7 mouse cellular contexts compared by ENCODE assay signal in the genomic region with DNA sequence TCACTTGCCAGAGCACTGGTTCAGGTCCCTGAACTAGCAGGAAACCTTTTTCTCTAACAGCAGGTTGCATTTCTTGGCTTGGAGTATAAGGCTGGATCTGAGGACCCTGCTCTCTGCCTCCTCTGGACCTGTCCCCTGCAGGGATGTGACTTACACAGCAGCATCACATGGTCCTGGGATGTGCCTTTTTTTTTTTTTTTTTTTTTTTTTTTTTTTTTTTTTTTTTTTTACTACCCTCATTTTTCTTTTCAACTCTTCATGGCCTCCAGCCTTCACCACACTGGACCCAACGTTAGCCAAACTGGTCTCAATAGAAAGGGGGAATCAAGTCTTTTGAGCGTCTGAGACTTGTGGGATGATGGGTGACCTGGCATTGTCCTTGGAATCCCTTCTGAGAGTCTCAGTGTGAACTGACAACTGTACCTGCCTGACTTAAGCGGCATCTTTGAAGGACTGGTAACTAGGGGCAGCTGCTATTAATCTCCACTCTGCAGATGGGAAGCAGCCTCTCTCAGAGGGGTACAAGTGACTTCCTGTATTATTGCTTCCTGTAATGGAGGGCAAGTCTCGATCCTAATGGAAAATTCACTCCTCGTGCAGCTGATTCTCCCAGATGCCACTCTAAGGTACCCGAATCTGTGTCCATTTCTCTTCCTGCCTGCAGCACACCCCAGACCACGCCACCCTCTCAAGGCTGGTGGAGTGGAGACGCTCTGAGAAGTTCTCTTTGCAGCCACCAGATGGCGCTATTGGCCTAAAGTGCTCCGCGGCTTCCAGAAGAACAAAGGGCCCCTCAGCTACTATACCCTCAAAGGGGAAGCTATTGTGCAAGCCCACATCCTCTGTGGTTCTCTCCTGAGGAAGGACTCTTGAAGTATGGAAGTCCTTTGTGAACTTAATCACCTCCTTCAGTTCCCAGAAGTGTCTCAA. TPM values are rescaled to one million over a fixed set of nuclear protein-coding genes. Genes with fewer than 3 reads are reported as not detected.
DNase-seq lines count a peak whose midpoint lies in the region; ATAC-seq and TF ChIP-seq lines count a peak whose summit lies in the region.

No protein-coding gene starts in this region.

- peak; percentile 94 for TF ChIP-seq CTCF in intestine, postnatal 0 days (IDR thresholded peaks at IDR 0.05; ENCODE audit: low read depth)

- no peak overlapping the region for H3K27ac ChIP-seq in intestine, postnatal 0 days (ENCODE audit: low read depth, low read length)
- 0 out of 2 replicates have a peak overlapping the region, but pooled peaks have one; percentile 50 for H3K27ac ChIP-seq in limb, embryonic 12.5 days
- H3K27ac ChIP-seq in midbrain, embryonic 14.5 days (replicated peaks; ENCODE audit: low read depth, low read length): peak overlapping the region; percentile 75

- H3K4me3 ChIP-seq in intestine, postnatal 0 days (ENCODE audit: low read depth, low read length): no peak overlapping the region
- H3K4me3 ChIP-seq in limb, embryonic 12.5 days (replicated peaks): no peak overlapping the region
- no peak overlapping the region for H3K4me3 ChIP-seq in midbrain, embryonic 14.5 days (replicated peaks; ENCODE audit: low read depth, low read length)

- H3K9ac ChIP-seq in intestine, postnatal 0 days (ENCODE audit: low read depth, low read length): no peak overlapping the region
- H3K9ac ChIP-seq in limb, embryonic 12.5 days (replicated peaks): peak overlapping the region; percentile 44
- H3K9ac ChIP-seq in midbrain, embryonic 14.5 days (replicated peaks; ENCODE audit: low read length): peak overlapping the region; percentile 28; the same call in 1 of the 2 replicates

- peak; percentile 83 for ATAC-seq in granulocyte monocyte progenitor cell, adult 5-6 weeks (replicated peaks; ENCODE audit: poor library complexity, severe bottlenecking)
- ATAC-seq in intestine, postnatal 0 days: no peak; the same call in 1 of the 2 replicates
- ATAC-seq in limb, embryonic 12.5 days (ENCODE audit: insufficient number of reproducible peaks, insufficient read depth, low FRiP score, low TSS enrichment, low read depth): peak; percentile 80
- ATAC-seq in midbrain, embryonic 14.5 days (ENCODE audit: low FRiP score, low TSS enrichment): peak; percentile 85

- no peaks in the 10 kb centered on the region for H3K9me3 ChIP-seq in intestine, postnatal 0 days (ENCODE audit: control insufficient read depth)
- no peaks in the 10 kb centered on the region for H3K9me3 ChIP-seq in limb, embryonic 12.5 days
- no peaks in the 10 kb centered on the region for H3K9me3 ChIP-seq in midbrain, embryonic 14.5 days (ENCODE audit: control insufficient read depth, low read length)

- no peaks in the 10 kb centered on the region for H3K36me3 ChIP-seq in intestine, postnatal 0 days (ENCODE audit: control insufficient read depth, insufficient read depth)
- no peaks in the 10 kb centered on the region for H3K36me3 ChIP-seq in limb, embryonic 12.5 days
- no peaks in the 10 kb centered on the region for H3K36me3 ChIP-seq in midbrain, embryonic 14.5 days (ENCODE audit: control insufficient read depth, insufficient read depth, low read length)

- H3K4me2 ChIP-seq in intestine, postnatal 0 days (replicated peaks; ENCODE audit: low read depth): peak overlapping the region; percentile 28
- peak overlapping the region; percentile 41 for H3K4me2 ChIP-seq in limb, embryonic 12.5 days
- H3K4me2 ChIP-seq in midbrain, embryonic 14.5 days (ENCODE audit: low read length): peak overlapping the region; percentile 16

- H3K4me1 ChIP-seq in intestine, postnatal 0 days (replicated peaks; ENCODE audit: control insufficient read depth, insufficient read depth, low read length): no peaks in the 10 kb centered on the region
- peaks cover 7% of the 10 kb centered on the region for H3K4me1 ChIP-seq in limb, embryonic 12.5 days (replicated peaks)
- H3K4me1 ChIP-seq in midbrain, embryonic 14.5 days (ENCODE audit: control insufficient read depth, insufficient read depth, low read length): peaks cover 8% of the 10 kb centered on the region

- DNase-seq in adrenal gland, adult 2 months: peak; percentile 68
- peak; percentile 95 for DNase-seq in embryo, embryonic 10.5 days (ENCODE audit: low spot score)
- DNase-seq in midbrain, embryonic 14.5 days: peak; percentile 96
- peak; percentile 54 for DNase-seq in spleen, adult 12 weeks (ENCODE audit: low spot score)

- peaks cover 9% of the 10 kb centered on the region; the same call in 1 of the 2 replicates for H3K27me3 ChIP-seq in intestine, postnatal 0 days (replicated peaks; ENCODE audit: control insufficient read depth, insufficient read depth, low read length)
- peaks cover 30% of the 10 kb centered on the region for H3K27me3 ChIP-seq in limb, embryonic 12.5 days
- H3K27me3 ChIP-seq in midbrain, embryonic 14.5 days (ENCODE audit: control insufficient read depth, insufficient read depth, low read length): no peaks in the 10 kb centered on the region

- 11% methylated on average over 11 of the region's 11 CpGs for WGBS in intestine, postnatal 0 days
- WGBS in limb, embryonic 12.5 days: 8% methylated on average over 11 of the region's 11 CpGs
- 14% methylated on average over 11 of the region's 11 CpGs for WGBS in midbrain, embryonic 14.5 days

RNA-seq across cellular contexts. Expression of gene Slc34a1, which starts 7.1 kb away (rescaled TPM):
- 1 to 10 TPM in 1 of 2 experiments, not detected in 1; 1.3 TPM for total RNA-seq in adrenal gland, adult 2 months (2021)
- 0.29 TPM in 1 of 2 replicates, not detected in the other for polyA plus RNA-seq in adrenal gland, adult 2 months (2012; rRNA removed)
- total RNA-seq in granulocyte monocyte progenitor cell, adult 5-6 weeks (2014; fragmentation: Nextera tagmentation): not detected in 2 replicates
- total RNA-seq in granulocyte monocyte progenitor cell, adult 5-6 weeks (2017): 0.56 TPM in 1 of 2 replicates, not detected in the other
- polyA plus RNA-seq in intestine, postnatal 0 days (2015; fragmentation: Nextera tagmentation; extraction: Ambion mirVana): 0.04 and 0.16 TPM in 2 replicates
- not detected in 2 replicates for polyA plus RNA-seq in limb, embryonic 12.5 days (2016; fragmentation: Nextera tagmentation; extraction: Ambion mirVana)
- not detected in 2 replicates for polyA plus RNA-seq in midbrain, embryonic 14.5 days (2014; fragmentation: Nextera tagmentation; extraction: Ambion mirVana)

RNA-seq across cellular contexts. Expression of gene Pfn3, which starts 9.9 kb away (rescaled TPM):
- not detected for total RNA-seq in adrenal gland, adult 2 months (2021)
- polyA plus RNA-seq in adrenal gland, adult 2 months (2012; rRNA removed): not detected in 2 replicates
- not detected in 2 replicates for total RNA-seq in granulocyte monocyte progenitor cell, adult 5-6 weeks (2014; fragmentation: Nextera tagmentation)
- total RNA-seq in granulocyte monocyte progenitor cell, adult 5-6 weeks (2017): not detected in 2 replicates
- polyA plus RNA-seq in intestine, postnatal 0 days (2015; fragmentation: Nextera tagmentation; extraction: Ambion mirVana): not detected in 2 replicates
- not detected in 2 replicates for polyA plus RNA-seq in limb, embryonic 12.5 days (2016; fragmentation: Nextera tagmentation; extraction: Ambion mirVana)
- polyA plus RNA-seq in midbrain, embryonic 14.5 days (2014; fragmentation: Nextera tagmentation; extraction: Ambion mirVana): 0.59 TPM in 1 of 2 replicates, not detected in the other

RNA-seq across cellular contexts. Expression of gene F12, which starts 21.5 kb away (rescaled TPM):
- 1 to 10 TPM in 1 of 2 experiments, not detected in 1; 1.5 TPM for total RNA-seq in adrenal gland, adult 2 months (2021)
- polyA plus RNA-seq in adrenal gland, adult 2 months (2012; rRNA removed): 0.10 and 0.34 TPM in 2 replicates
- not detected in 2 replicates for total RNA-seq in granulocyte monocyte progenitor cell, adult 5-6 weeks (2014; fragmentation: Nextera tagmentation)
- total RNA-seq in granulocyte monocyte progenitor cell, adult 5-6 weeks (2017): not detected in 2 replicates
- polyA plus RNA-seq in intestine, postnatal 0 days (2015; fragmentation: Nextera tagmentation; extraction: Ambion mirVana): 1.2 and 2.3 TPM in 2 replicates
- 0.18 TPM in 1 of 2 replicates, not detected in the other for polyA plus RNA-seq in limb, embryonic 12.5 days (2016; fragmentation: Nextera tagmentation; extraction: Ambion mirVana)
- not detected in 2 replicates for polyA plus RNA-seq in midbrain, embryonic 14.5 days (2014; fragmentation: Nextera tagmentation; extraction: Ambion mirVana)

RNA-seq across cellular contexts. Expression of gene Rgs14, which starts 35.6 kb away (rescaled TPM):
- under 1 TPM; 0.55 to 0.86 TPM for total RNA-seq in adrenal gland, adult 2 months (2021)
- polyA plus RNA-seq in adrenal gland, adult 2 months (2012; rRNA removed): 1.3 and 1.7 TPM in 2 replicates
- total RNA-seq in granulocyte monocyte progenitor cell, adult 5-6 weeks (2014; fragmentation: Nextera tagmentation): 12.8 and 16.4 TPM in 2 replicates
- 7.0 and 8.8 TPM in 2 replicates for total RNA-seq in granulocyte monocyte progenitor cell, adult 5-6 weeks (2017)
- 1.2 and 1.3 TPM in 2 replicates for polyA plus RNA-seq in intestine, postnatal 0 days (2015; fragmentation: Nextera tagmentation; extraction: Ambion mirVana)
- polyA plus RNA-seq in limb, embryonic 12.5 days (2016; fragmentation: Nextera tagmentation; extraction: Ambion mirVana): 0.82 and 1.2 TPM in 2 replicates
- polyA plus RNA-seq in midbrain, embryonic 14.5 days (2014; fragmentation: Nextera tagmentation; extraction: Ambion mirVana): 0.30 and 0.33 TPM in 2 replicates

RNA-seq across cellular contexts. Expression of gene Grk6, which starts 39.8 kb away (rescaled TPM):
- total RNA-seq in adrenal gland, adult 2 months (2021): 10 to 100 TPM; 28.4 to 36.5 TPM
- 48.5 and 70.5 TPM in 2 replicates for polyA plus RNA-seq in adrenal gland, adult 2 months (2012; rRNA removed)
- 56.7 and 62.4 TPM in 2 replicates for total RNA-seq in granulocyte monocyte progenitor cell, adult 5-6 weeks (2014; fragmentation: Nextera tagmentation)
- 64.8 and 67.5 TPM in 2 replicates for total RNA-seq in granulocyte monocyte progenitor cell, adult 5-6 weeks (2017)
- 10.5 and 11.4 TPM in 2 replicates for polyA plus RNA-seq in intestine, postnatal 0 days (2015; fragmentation: Nextera tagmentation; extraction: Ambion mirVana)
- polyA plus RNA-seq in limb, embryonic 12.5 days (2016; fragmentation: Nextera tagmentation; extraction: Ambion mirVana): 66.6 and 69.1 TPM in 2 replicates
- polyA plus RNA-seq in midbrain, embryonic 14.5 days (2014; fragmentation: Nextera tagmentation; extraction: Ambion mirVana): 41.8 and 44.0 TPM in 2 replicates
